Mouse (Mus musculus) liver, postnatal 0 days (tissue): ENCODE results near the gene Ehbp1. TPM values are rescaled to one million over a fixed set of nuclear protein-coding genes. Genes with fewer than 3 reads are reported as not detected.
A peak's percentile ranks its signal among the peaks of the same experiment; 100 is the strongest.

Experiments
- ATAC-seq: fragments of 200-750 bp; cut with Nextera tagmentation; 2 replicates; pipeline ENCODE4 v1.8.0; 2017; ENCODE audit warnings: mild to moderate bottlenecking, moderate library complexity
- DNase-seq: peaks from one replicate; pipeline ENCODE4 v3.0.0-alpha.2; 2016
- H3K27ac ChIP-seq: fragments of 300-500 bp; sonication (generic); 2 replicates; pipeline ENCODE4 v1.5.1; 2014; ENCODE audit warnings: antibody characterized with exemption, moderate library complexity, mild to moderate bottlenecking, low read depth
- H3K27me3 ChIP-seq: fragments of 300-500 bp; sonication (generic); 2 replicates; pipeline ENCODE4 v1.6.1; 2014; ENCODE audit warnings: low read length, control low read depth, mixed read lengths; ENCODE audit not compliant: insufficient read depth
- H3K36me3 ChIP-seq: fragments of 300-500 bp; sonication (generic); replicated peaks from 2 replicates; pipeline ENCODE4 v1.6.1; 2014; ENCODE audit warnings: mild to moderate bottlenecking, control low read depth, low read length, moderate library complexity, mixed read lengths; ENCODE audit not compliant: insufficient read depth
- H3K4me1 ChIP-seq: fragments of 300-500 bp; sonication (generic); 2 replicates; pipeline ENCODE4 v1.6.1; 2014; ENCODE audit warnings: antibody characterized with exemption, mild to moderate bottlenecking, control low read depth; ENCODE audit not compliant: insufficient read depth
- H3K4me2 ChIP-seq: fragments of 300-500 bp; sonication (generic); 2 replicates; pipeline ENCODE4 v1.6.1; 2014; ENCODE audit warnings: low read depth, mild to moderate bottlenecking, low read length, moderate library complexity, mixed read lengths
- H3K4me3 ChIP-seq: fragments of 300-500 bp; sonication (generic); 2 replicates; pipeline ENCODE4 v1.5.1; 2014; ENCODE audit warnings: low read depth, low read length
- H3K9ac ChIP-seq: fragments of 300-500 bp; sonication (generic); replicated peaks from 2 replicates; pipeline ENCODE4 v1.6.1; 2014; ENCODE audit warnings: mild to moderate bottlenecking, moderate library complexity
- H3K9me3 ChIP-seq: fragments of 300-500 bp; sonication (generic); 2 replicates; pipeline ENCODE4 v1.6.1; 2016; ENCODE audit warnings: mild to moderate bottlenecking, control low read depth, low read length, mixed read lengths
- CTCF ChIP-seq: sonication (generic); IDR thresholded peaks from 2 replicates; pipeline ENCODE4 v1.5.1; 2016; ENCODE audit warnings: antibody characterized with exemption, low read depth
- EP300 ChIP-seq: IDR thresholded peaks from 2 replicates; pipeline ENCODE4 v1.6.1; 2016; ENCODE audit warnings: antibody characterized with exemption, low read depth, mild to moderate bottlenecking
- WGBS: fragments of 180-500 bp; shearing (Covaris S2); extraction: QIAGEN DNeasy Blood & Tissue Kit; methylation state at CpG from one replicate; pipeline ENCODE4 v1.1.7; 2014; ENCODE audit not compliant: insufficient replicate concordance; 5-methylcytosine and 5-hydroxymethylcytosine counted together
- polyA plus RNA-seq: library from polyadenylated mRNA; unstranded; fragments of >200 nt; fragmentation: Nextera tagmentation; extraction: Ambion mirVana; gene quantifications from 2 replicates; pipeline ENCODE4 v1.2.1, GENCODE M21; 2015

The Ehbp1 gene
- polyA plus RNA-seq, 1 experiment from 2014 or later: 1.9 TPM

GRCm38 (mm10) chr11:22206611-22207010, 135.5 kb downstream of the Ehbp1 start:
- H3K27ac ChIP-seq: no peak overlapping the region
- TF ChIP-seq EP300: no peak
- TF ChIP-seq CTCF: peak; percentile 57
- no peak overlapping the region for H3K4me2 ChIP-seq
- WGBS: 53% methylated on average over 1 of the region's 1 CpGs
- H3K4me1 ChIP-seq: 0 out of 2 replicates have a peak, but pooled peaks cover 3% of the 10 kb centered on the region
- no peak overlapping the region for H3K9ac ChIP-seq
- no peaks in the 10 kb centered on the region for H3K36me3 ChIP-seq
- no peak overlapping the region for H3K4me3 ChIP-seq
- DNase-seq: no peak
- ATAC-seq: no peak
- no peaks in the 10 kb centered on the region for H3K27me3 ChIP-seq
- H3K9me3 ChIP-seq: no peaks in the 10 kb centered on the region

- Histone ChIP-seq H3K4me2 (no peak overlapping the region), H3K9ac (no peak overlapping the region), H3K4me3 (no peak overlapping the region), H3K27ac (no peak overlapping the region), H3K36me3 (no peaks in the 10 kb centered on the region), H3K9me3 (no peaks in the 10 kb centered on the region), H3K27me3 (no peaks in the 10 kb centered on the region), H3K4me1 (0 out of 2 replicates have a peak, but pooled peaks cover 3% of the 10 kb centered on the region)
- ATAC-seq: no peak
- TF ChIP-seq CTCF (no peak), EP300 (no peak)
- no peak for DNase-seq
- 80% methylated on average over 2 of the region's 2 CpGs for WGBS
Measured at GRCm38 (mm10) chr11:22206191-22206590, 135.9 kb downstream of the Ehbp1 start.

- Histone ChIP-seq H3K27me3 (no peaks in the 10 kb centered on the region), H3K4me1 (0 out of 2 replicates have a peak, but pooled peaks cover 3% of the 10 kb centered on the region), H3K27ac (no peak overlapping the region), H3K4me3 (no peak overlapping the region), H3K9me3 (no peaks in the 10 kb centered on the region), H3K4me2 (no peak overlapping the region), H3K9ac (no peak overlapping the region), H3K36me3 (no peaks in the 10 kb centered on the region)
- no peak for DNase-seq
- no peak for ATAC-seq
- TF ChIP-seq EP300: no peak
- TF ChIP-seq CTCF: no peak
- 83% methylated on average over 5 of the region's 5 CpGs for WGBS
Measured at GRCm38 (mm10) chr11:22203413-22203812, 138.7 kb downstream of the Ehbp1 start.

- no peak for TF ChIP-seq EP300
- no peak for TF ChIP-seq CTCF
- ATAC-seq: no peak
- H3K36me3 ChIP-seq: no peaks in the 10 kb centered on the region
- H3K9ac ChIP-seq: no peak overlapping the region
- H3K27ac ChIP-seq: no peak overlapping the region
- 0 out of 2 replicates have a peak, but pooled peaks cover 3% of the 10 kb centered on the region for H3K4me1 ChIP-seq
- H3K27me3 ChIP-seq: no peaks in the 10 kb centered on the region
- no peak for DNase-seq
- no peak overlapping the region for H3K4me3 ChIP-seq
- H3K9me3 ChIP-seq: no peaks in the 10 kb centered on the region
- H3K4me2 ChIP-seq: no peak overlapping the region
- 87% methylated on average over 8 of the region's 8 CpGs for WGBS
Measured at GRCm38 (mm10) chr11:22201125-22201524, 141.0 kb downstream of the Ehbp1 start.

- ATAC-seq (no peak), DNase-seq (no peak)
- Histone ChIP-seq H3K4me3 (no peak overlapping the region), H3K27ac (no peak overlapping the region), H3K9me3 (no peaks in the 10 kb centered on the region), H3K4me2 (no peak overlapping the region), H3K4me1 (0 out of 2 replicates have a peak, but pooled peaks cover 3% of the 10 kb centered on the region), H3K27me3 (no peaks in the 10 kb centered on the region), H3K9ac (no peak overlapping the region), H3K36me3 (no peaks in the 10 kb centered on the region)
- TF ChIP-seq EP300 (no peak), CTCF (no peak)
- 61% methylated on average over 3 of the region's 3 CpGs for WGBS
Measured at GRCm38 (mm10) chr11:22199881-22200280, 142.2 kb downstream of the Ehbp1 start.

- H3K27me3 ChIP-seq: no peaks in the 10 kb centered on the region
- peaks cover 1% of the 10 kb centered on the region; the same call in 1 of the 2 replicates for H3K4me1 ChIP-seq
- H3K27ac ChIP-seq: no peak overlapping the region
- H3K9me3 ChIP-seq: no peaks in the 10 kb centered on the region
- H3K4me2 ChIP-seq: no peak overlapping the region
- ATAC-seq (no peak), DNase-seq (no peak)
- no peak overlapping the region for H3K9ac ChIP-seq
- TF ChIP-seq EP300 (no peak), CTCF (no peak)
- H3K36me3 ChIP-seq: no peaks in the 10 kb centered on the region
- 80% methylated on average over 6 of the region's 6 CpGs for WGBS
- no peak overlapping the region for H3K4me3 ChIP-seq
Measured at GRCm38 (mm10) chr11:22198406-22198805, 143.7 kb downstream of the Ehbp1 start.

- Histone ChIP-seq H3K4me3 (no peak overlapping the region), H3K4me1 (no peaks in the 10 kb centered on the region; the same call in 1 of the 2 replicates), H3K27me3 (no peaks in the 10 kb centered on the region), H3K4me2 (no peak overlapping the region), H3K27ac (no peak overlapping the region), H3K36me3 (no peaks in the 10 kb centered on the region), H3K9me3 (no peaks in the 10 kb centered on the region), H3K9ac (no peak overlapping the region)
- DNase-seq: no peak
- no peak for TF ChIP-seq CTCF
- no peak for TF ChIP-seq EP300
- WGBS: 84% methylated on average over 6 of the region's 6 CpGs
- ATAC-seq: no peak
Measured at GRCm38 (mm10) chr11:22197935-22198334, 144.2 kb downstream of the Ehbp1 start.
